Mouse (Mus musculus): ENCODE measurements around the gene Wfdc12.
"Not testable (repeated sequence)": the region's sequence is repeated elsewhere in the genome, so short reads cannot be mapped to it uniquely, and the experiment has no call there.

Gene Wfdc12

GRCm38 (mm10) chr2:164190576-164190975, at the start of gene Wfdc12:
Gene Wfdc12 (minus strand): TSS chr2:164190608.
- DNase-seq (ENCODE audit: low read depth, low spot score): no peak

- DNase-seq (ENCODE audit: low read depth, low spot score): no peak
Observed at GRCm38 (mm10) chr2:164238366-164238765, 48.0 kb upstream of the Wfdc12 start, which contains the start of gene Svs2. Gene Svs2 (minus strand): TSS chr2:164238466.

GRCm38 (mm10) chr2:164232671-164233070, 42.3 kb upstream of the Wfdc12 start:
- DNase-seq (ENCODE audit: low read depth, low spot score): peak; percentile 36

GRCm38 (mm10) chr2:164228361-164229070, 38.1 kb upstream of the Wfdc12 start:
- DNase-seq (ENCODE audit: low read depth, low spot score): peak; percentile 3

- DNase-seq (ENCODE audit: low read depth, low spot score): no peak
Observed at GRCm38 (mm10) chr2:164221522-164221921, 31.1 kb upstream of the Wfdc12 start, which contains the start of gene Wfdc15b. Gene Wfdc15b (minus strand): TSS chr2:164221660.

- no peak for DNase-seq (ENCODE audit: low read depth, low spot score)
Observed at GRCm38 (mm10) chr2:164219295-164219694, 28.9 kb upstream of the Wfdc12 start.

GRCm38 (mm10) chr2:164212711-164213110, 22.3 kb upstream of the Wfdc12 start:
- DNase-seq (ENCODE audit: low read depth, low spot score): no peak

- no peak for DNase-seq (ENCODE audit: low read depth, low spot score)
Observed at GRCm38 (mm10) chr2:164210892-164211291, 20.5 kb upstream of the Wfdc12 start.

- DNase-seq (ENCODE audit: low read depth, low spot score): no peak
Observed at GRCm38 (mm10) chr2:164206676-164207075, 16.3 kb upstream of the Wfdc12 start.

- DNase-seq (ENCODE audit: low read depth, low spot score): not testable (repeated sequence)
Observed at GRCm38 (mm10) chr2:164206011-164206410, 15.6 kb upstream of the Wfdc12 start.

- DNase-seq (ENCODE audit: low read depth, low spot score): no peak
Observed at GRCm38 (mm10) chr2:164199626-164200327, 9.4 kb upstream of the Wfdc12 start, which contains the start of gene Wfdc15a. Gene Wfdc15a (minus strand): TSS chr2:164200130.

- DNase-seq (ENCODE audit: low read depth, low spot score): no peak
Observed at GRCm38 (mm10) chr2:164196700-164196990, 6.2 kb upstream of the Wfdc12 start.

- no peak for DNase-seq (ENCODE audit: low read depth, low spot score)
Observed at GRCm38 (mm10) chr2:164195971-164196699, 5.7 kb upstream of the Wfdc12 start.

GRCm38 (mm10) chr2:164194959-164195630, 4.7 kb upstream of the Wfdc12 start:
- DNase-seq (ENCODE audit: low read depth, low spot score): no peak

GRCm38 (mm10) chr2:164192279-164192678, 1.9 kb upstream of the Wfdc12 start:
- DNase-seq (ENCODE audit: low read depth, low spot score): no peak

GRCm38 (mm10) chr2:164188722-164189121, 1.7 kb downstream of the Wfdc12 start:
- peak; percentile 12 for DNase-seq (ENCODE audit: low read depth, low spot score)

- peak; percentile 22 for DNase-seq (ENCODE audit: low read depth, low spot score)
Observed at GRCm38 (mm10) chr2:164184145-164184719, 6.2 kb downstream of the Wfdc12 start.

- no peak for DNase-seq (ENCODE audit: low read depth, low spot score)
Observed at GRCm38 (mm10) chr2:164183340-164183739, 7.1 kb downstream of the Wfdc12 start.

GRCm38 (mm10) chr2:164182692-164183255, 7.6 kb downstream of the Wfdc12 start, which contains the start of gene Wfdc5:
Gene Wfdc5 (minus strand): TSS chr2:164182742.
- no peak for DNase-seq (ENCODE audit: low read depth, low spot score)

- DNase-seq (ENCODE audit: low read depth, low spot score): no peak
Observed at GRCm38 (mm10) chr2:164180770-164181169, 9.6 kb downstream of the Wfdc12 start.

- peak; percentile 45 for DNase-seq (ENCODE audit: low read depth, low spot score)
Observed at GRCm38 (mm10) chr2:164180124-164180523, 10.3 kb downstream of the Wfdc12 start.
